Mouse (Mus musculus) spleen, adult 2 months (tissue): Measurements from ENCODE around the gene Mettl16.

Source experiments
- CTCF ChIP-seq: fragments of 200-500 bp; IDR thresholded peaks from 2 replicates; pipeline ENCODE4 v1.5.1; 2011; ENCODE audit warnings: mild to moderate bottlenecking, inconsistent platforms; ENCODE audit not compliant: insufficient read depth, insufficient read length, insufficient replicate concordance; ENCODE audit errors: extremely low read depth
- POLR2A ChIP-seq: fragments of 200-500 bp; IDR thresholded peaks from 2 replicates; pipeline ENCODE4 v1.6.1; 2011; ENCODE audit warnings: low read depth, low read length, inconsistent platforms

DNA sequence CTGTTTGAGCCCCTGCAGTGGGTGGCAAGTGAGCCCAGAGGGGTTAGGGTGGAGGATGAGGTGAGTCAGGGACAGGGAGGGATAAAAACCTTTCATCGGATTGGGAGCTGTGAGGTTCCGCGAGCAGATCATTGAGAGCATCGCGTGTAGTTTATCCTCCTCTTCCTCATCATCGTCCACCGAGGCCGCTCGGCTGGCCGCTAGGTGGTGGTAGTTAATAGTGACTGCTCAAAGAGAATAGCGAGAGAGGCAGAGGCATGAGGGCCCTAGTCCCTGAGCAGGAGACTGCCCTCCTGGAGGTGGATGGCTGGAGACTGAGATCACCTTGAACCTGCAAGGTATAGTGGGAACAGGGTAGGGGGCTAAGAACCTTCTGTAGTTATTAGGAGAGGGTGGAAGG, 92.8 kb downstream of the Mettl16 start:
- TF ChIP-seq CTCF: no peak
- no peak for TF ChIP-seq POLR2A
